Mouse (Mus musculus): ENCODE measurements around the gene Tmem81. TPM values are rescaled to one million over a fixed set of nuclear protein-coding genes. Genes with fewer than 3 reads are reported as not detected.
A peak's percentile ranks its signal among the peaks of the same experiment; 100 is the strongest.
"Not testable (repeated sequence)": the region's sequence is repeated elsewhere in the genome, so short reads cannot be mapped to it uniquely, and the experiment has no call there.

Gene Tmem81
- 3.1 and 3.5 TPM in 2 replicates for polyA plus RNA-seq (2012; rRNA removed)
- polyA plus RNA-seq (2014; fragmentation: Nextera tagmentation; extraction: Ambion mirVana), result 1.8 and 2.1 TPM in 2 replicates

DNA sequence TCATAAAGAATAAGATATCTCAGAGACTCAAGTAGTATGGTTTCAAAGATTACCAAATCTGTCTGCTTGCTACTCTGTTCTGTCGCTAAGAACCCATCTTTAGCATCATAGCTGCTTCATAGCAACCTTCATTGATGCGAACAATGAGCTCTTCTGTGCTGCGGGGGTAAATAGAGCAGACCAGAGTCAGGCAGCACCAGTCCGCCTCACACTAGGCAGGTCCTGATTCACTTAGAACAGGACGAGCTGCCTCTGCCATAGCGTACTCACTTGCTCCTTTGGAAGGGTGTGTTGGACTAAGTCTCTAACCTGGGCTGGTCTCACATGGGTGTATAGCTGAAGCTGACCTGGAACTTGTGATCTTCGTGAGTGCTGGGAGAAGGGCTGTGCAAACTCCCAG, at the start of gene Tmem81:
TSS of gene Tmem81 (plus strand) at position 173 of the 400 bp plus-strand sequence.
- H3K4me1 ChIP-seq (ENCODE audit: control insufficient read depth, insufficient read depth, low read length), result no peaks in the 10 kb centered on the region
- ATAC-seq (ENCODE audit: low FRiP score, low read depth) (no peak), DNase-seq (ENCODE audit: low spot score) (no peak)
- H3K9ac ChIP-seq (ENCODE audit: low read depth, low read length, severe bottlenecking), result no peak within 1 kb of the TSS
- H3K9me3 ChIP-seq (ENCODE audit: control insufficient read depth, low read length), result no peaks in the 10 kb centered on the region
- H3K4me2 ChIP-seq (replicated peaks; ENCODE audit: low read depth, low read length, severe bottlenecking), result no peak within 1 kb of the TSS
- TF ChIP-seq POLR2A (IDR thresholded peaks at IDR 0.05; ENCODE audit: borderline replicate concordance, extremely low read depth, insufficient read depth, insufficient read length), result no peak
- H3K36me3 ChIP-seq (ENCODE audit: control insufficient read depth, insufficient read depth, low read length), result peaks cover 66% of the 10 kb centered on the region
- H3K4me3 ChIP-seq (replicated peaks; ENCODE audit: low read length), result no peak within 1 kb of the TSS
- no peaks in the 10 kb centered on the region for H3K27me3 ChIP-seq (ENCODE audit: control insufficient read depth, insufficient read depth, low read length)
- WGBS, result 95% methylated on average over 7 of the region's 7 CpGs
- H3K27ac ChIP-seq (replicated peaks; ENCODE audit: low read depth, low read length), result no peak within 1 kb of the TSS

DNA sequence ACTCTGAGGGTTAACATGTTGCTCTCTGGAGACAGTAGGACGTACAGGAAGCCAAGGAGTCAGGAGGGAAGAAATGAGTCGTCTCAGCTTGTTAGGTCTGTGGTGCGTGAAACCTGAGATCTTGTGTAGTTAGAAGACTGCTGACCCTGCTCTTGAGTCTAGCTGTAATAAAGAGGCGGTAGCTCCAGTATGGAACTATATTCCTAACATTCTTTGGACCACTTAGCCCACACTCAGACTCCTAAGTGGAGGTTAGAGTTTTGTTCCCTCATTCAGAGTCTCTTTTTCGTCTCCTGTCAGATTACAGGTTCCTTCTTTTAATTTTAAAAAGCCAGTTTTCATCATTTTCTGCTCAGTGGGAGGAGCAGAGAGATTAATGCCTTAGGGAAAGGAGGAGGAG, 41.4 kb upstream of the Tmem81 start:
- Histone ChIP-seq H3K27ac (replicated peaks; ENCODE audit: low read depth, low read length) (no peak overlapping the region), H3K9ac (ENCODE audit: low read depth, low read length, severe bottlenecking) (no peak overlapping the region), H3K4me2 (replicated peaks; ENCODE audit: low read depth, low read length, severe bottlenecking) (no peak overlapping the region), H3K27me3 (ENCODE audit: control insufficient read depth, insufficient read depth, low read length) (no peaks in the 10 kb centered on the region), H3K4me3 (replicated peaks; ENCODE audit: low read length) (no peak overlapping the region), H3K36me3 (ENCODE audit: control insufficient read depth, insufficient read depth, low read length) (peaks cover 59% of the 10 kb centered on the region), H3K9me3 (ENCODE audit: control insufficient read depth, low read length) (no peaks in the 10 kb centered on the region), H3K4me1 (ENCODE audit: control insufficient read depth, insufficient read depth, low read length) (no peaks in the 10 kb centered on the region)
- WGBS, result 50% methylated on average over 5 of the region's 5 CpGs
- DNase-seq (ENCODE audit: low spot score) (peak; percentile 23), ATAC-seq (ENCODE audit: low FRiP score, low read depth) (no peak)
- TF ChIP-seq POLR2A (IDR thresholded peaks at IDR 0.05; ENCODE audit: borderline replicate concordance, extremely low read depth, insufficient read depth, insufficient read length), result no peak

DNA sequence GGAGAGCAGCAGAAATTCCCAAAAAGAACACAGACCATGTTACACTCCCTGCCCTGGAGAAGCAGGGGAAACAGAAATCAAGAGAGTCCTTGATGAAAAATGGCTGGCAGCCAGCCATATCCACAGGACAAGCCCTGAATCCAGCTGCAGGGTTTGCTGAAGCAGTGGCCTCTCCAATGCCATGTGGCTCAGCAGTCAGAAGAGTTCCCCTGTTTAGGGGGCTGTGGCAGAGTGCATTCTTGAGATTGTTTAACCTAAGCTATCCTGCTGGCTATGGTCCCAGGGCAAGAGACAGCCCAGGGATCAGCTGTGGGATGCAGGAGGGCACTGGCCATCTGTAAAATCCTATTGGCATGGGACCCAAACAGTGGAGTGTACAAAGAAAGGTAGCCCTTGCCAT, 37.1 kb upstream of the Tmem81 start:
- Histone ChIP-seq H3K36me3 (ENCODE audit: control insufficient read depth, insufficient read depth, low read length) (peaks cover 26% of the 10 kb centered on the region), H3K9ac (ENCODE audit: low read depth, low read length, severe bottlenecking) (no peak overlapping the region), H3K4me2 (replicated peaks; ENCODE audit: low read depth, low read length, severe bottlenecking) (no peak overlapping the region), H3K4me1 (ENCODE audit: control insufficient read depth, insufficient read depth, low read length) (no peaks in the 10 kb centered on the region), H3K27ac (replicated peaks; ENCODE audit: low read depth, low read length) (no peak overlapping the region), H3K9me3 (ENCODE audit: control insufficient read depth, low read length) (no peaks in the 10 kb centered on the region), H3K4me3 (replicated peaks; ENCODE audit: low read length) (no peak overlapping the region), H3K27me3 (ENCODE audit: control insufficient read depth, insufficient read depth, low read length) (no peaks in the 10 kb centered on the region)
- DNase-seq (ENCODE audit: low spot score), result no peak
- no peak for TF ChIP-seq POLR2A (IDR thresholded peaks at IDR 0.05; ENCODE audit: borderline replicate concordance, extremely low read depth, insufficient read depth, insufficient read length)
- ATAC-seq (ENCODE audit: low FRiP score, low read depth), result no peak

DNA sequence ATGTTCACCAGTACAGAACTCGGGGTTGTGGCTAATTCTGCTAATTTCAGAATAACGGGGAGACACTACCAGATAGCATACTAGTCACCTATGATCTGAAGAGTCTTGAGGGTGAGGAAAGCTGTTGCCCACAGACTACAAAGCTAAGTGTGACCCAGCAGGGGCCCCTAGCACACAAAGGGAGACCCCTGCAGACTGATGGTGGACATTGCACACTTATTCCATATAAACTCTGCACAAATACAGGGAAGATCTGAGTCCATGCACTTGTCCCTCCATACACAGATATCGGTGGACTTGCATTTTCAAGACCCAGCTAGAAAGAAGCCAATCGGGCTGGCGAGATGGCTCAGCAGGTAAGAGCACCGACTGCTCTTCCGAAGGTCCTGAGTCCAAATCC, 36.5 kb upstream of the Tmem81 start:
- H3K4me2 ChIP-seq (replicated peaks; ENCODE audit: low read depth, low read length, severe bottlenecking), result no peak overlapping the region
- WGBS, result 93% methylated on average over 7 of the region's 7 CpGs
- H3K36me3 ChIP-seq (ENCODE audit: control insufficient read depth, insufficient read depth, low read length), result peaks cover 20% of the 10 kb centered on the region
- no peaks in the 10 kb centered on the region for H3K4me1 ChIP-seq (ENCODE audit: control insufficient read depth, insufficient read depth, low read length)
- no peak overlapping the region for H3K4me3 ChIP-seq (replicated peaks; ENCODE audit: low read length)
- DNase-seq (ENCODE audit: low spot score) (no peak), ATAC-seq (ENCODE audit: low FRiP score, low read depth) (no peak)
- no peak for TF ChIP-seq POLR2A (IDR thresholded peaks at IDR 0.05; ENCODE audit: borderline replicate concordance, extremely low read depth, insufficient read depth, insufficient read length)
- H3K27ac ChIP-seq (replicated peaks; ENCODE audit: low read depth, low read length), result no peak overlapping the region
- no peaks in the 10 kb centered on the region for H3K9me3 ChIP-seq (ENCODE audit: control insufficient read depth, low read length)
- H3K27me3 ChIP-seq (ENCODE audit: control insufficient read depth, insufficient read depth, low read length), result no peaks in the 10 kb centered on the region
- H3K9ac ChIP-seq (ENCODE audit: low read depth, low read length, severe bottlenecking), result no peak overlapping the region

DNA sequence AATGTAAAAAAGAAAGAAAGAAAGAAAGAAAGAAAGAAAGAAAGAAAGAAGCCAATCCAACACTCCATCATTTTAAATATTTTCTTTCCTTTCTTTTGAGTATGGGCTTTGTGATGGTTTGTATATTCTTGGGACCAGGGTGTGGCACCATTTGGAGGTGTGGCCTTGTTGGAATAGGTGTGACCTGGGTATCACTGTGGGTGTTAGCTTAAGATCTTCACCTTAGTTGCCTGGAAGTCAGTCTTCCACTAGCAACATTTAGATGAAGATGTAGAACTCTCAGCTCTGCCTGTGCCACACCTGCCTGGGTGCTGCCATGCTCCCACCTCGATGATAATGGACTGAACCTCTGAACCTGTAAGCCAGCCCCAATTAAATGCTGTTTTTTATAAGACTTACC, 36.0 kb upstream of the Tmem81 start:
- not testable (repeated sequence) for H3K4me3 ChIP-seq (replicated peaks; ENCODE audit: low read length); H3K4me1 ChIP-seq (ENCODE audit: control insufficient read depth, insufficient read depth, low read length); H3K27me3 ChIP-seq (ENCODE audit: control insufficient read depth, insufficient read depth, low read length); DNase-seq (ENCODE audit: low spot score); H3K9ac ChIP-seq (ENCODE audit: low read depth, low read length, severe bottlenecking); ATAC-seq (ENCODE audit: low FRiP score, low read depth); H3K27ac ChIP-seq (replicated peaks; ENCODE audit: low read depth, low read length); H3K4me2 ChIP-seq (replicated peaks; ENCODE audit: low read depth, low read length, severe bottlenecking); H3K9me3 ChIP-seq (ENCODE audit: control insufficient read depth, low read length)
- peaks cover 15% of the 10 kb centered on the region; the same call in 1 of the 2 replicates for H3K36me3 ChIP-seq (ENCODE audit: control insufficient read depth, insufficient read depth, low read length)
- WGBS, result 96% methylated on average over 1 of the region's 1 CpGs

DNA sequence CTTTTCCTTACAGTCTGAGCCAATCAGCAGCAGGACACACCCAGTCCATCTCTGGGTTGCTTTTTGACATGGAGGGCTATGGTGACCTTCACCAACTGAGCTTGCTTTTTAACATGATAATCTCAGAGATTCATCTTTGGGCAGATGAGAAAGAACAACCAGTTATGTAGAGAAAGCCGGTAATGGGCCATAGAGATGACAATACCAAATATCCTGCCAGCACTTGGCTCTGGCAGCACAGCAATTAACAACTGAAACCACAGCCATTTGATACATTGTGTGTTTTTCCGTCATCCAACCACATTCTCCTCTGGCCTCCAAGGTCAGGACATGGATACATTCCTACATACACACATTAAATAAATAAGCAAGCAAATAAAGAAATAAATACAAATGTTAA, 35.0 kb upstream of the Tmem81 start:
- DNase-seq (ENCODE audit: low spot score) (no peak), ATAC-seq (ENCODE audit: low FRiP score, low read depth) (no peak)
- no peaks in the 10 kb centered on the region for H3K27me3 ChIP-seq (ENCODE audit: control insufficient read depth, insufficient read depth, low read length)
- H3K36me3 ChIP-seq (ENCODE audit: control insufficient read depth, insufficient read depth, low read length), result peaks cover 11% of the 10 kb centered on the region; the same call in 1 of the 2 replicates
- H3K9ac ChIP-seq (ENCODE audit: low read depth, low read length, severe bottlenecking), result no peak overlapping the region
- no peaks in the 10 kb centered on the region for H3K9me3 ChIP-seq (ENCODE audit: control insufficient read depth, low read length)
- H3K4me3 ChIP-seq (replicated peaks; ENCODE audit: low read length), result no peak overlapping the region
- no peak overlapping the region for H3K4me2 ChIP-seq (replicated peaks; ENCODE audit: low read depth, low read length, severe bottlenecking)
- WGBS, result 88% methylated on average over 2 of the region's 2 CpGs
- no peak overlapping the region for H3K27ac ChIP-seq (replicated peaks; ENCODE audit: low read depth, low read length)
- no peaks in the 10 kb centered on the region for H3K4me1 ChIP-seq (ENCODE audit: control insufficient read depth, insufficient read depth, low read length)
- TF ChIP-seq POLR2A (IDR thresholded peaks at IDR 0.05; ENCODE audit: borderline replicate concordance, extremely low read depth, insufficient read depth, insufficient read length), result no peak
